Mouse (Mus musculus) gastrocnemius, postnatal 25 days (tissue): ENCODE measurements at regions not wholly inside any gene's neighbourhood (a gene's known extent, or its start where the extent isn't known, plus 50 kb on each side); places are given as distances from the start of the nearest gene placed in this dataset.
"Not testable (repeated sequence)": the region's sequence is repeated elsewhere in the genome, so short reads cannot be mapped to it uniquely, and the experiment has no call there.

ENCODE experiments used
- DNase-seq: peaks from one replicate; pipeline ENCODE4 v3.0.0; 2022

DNA sequence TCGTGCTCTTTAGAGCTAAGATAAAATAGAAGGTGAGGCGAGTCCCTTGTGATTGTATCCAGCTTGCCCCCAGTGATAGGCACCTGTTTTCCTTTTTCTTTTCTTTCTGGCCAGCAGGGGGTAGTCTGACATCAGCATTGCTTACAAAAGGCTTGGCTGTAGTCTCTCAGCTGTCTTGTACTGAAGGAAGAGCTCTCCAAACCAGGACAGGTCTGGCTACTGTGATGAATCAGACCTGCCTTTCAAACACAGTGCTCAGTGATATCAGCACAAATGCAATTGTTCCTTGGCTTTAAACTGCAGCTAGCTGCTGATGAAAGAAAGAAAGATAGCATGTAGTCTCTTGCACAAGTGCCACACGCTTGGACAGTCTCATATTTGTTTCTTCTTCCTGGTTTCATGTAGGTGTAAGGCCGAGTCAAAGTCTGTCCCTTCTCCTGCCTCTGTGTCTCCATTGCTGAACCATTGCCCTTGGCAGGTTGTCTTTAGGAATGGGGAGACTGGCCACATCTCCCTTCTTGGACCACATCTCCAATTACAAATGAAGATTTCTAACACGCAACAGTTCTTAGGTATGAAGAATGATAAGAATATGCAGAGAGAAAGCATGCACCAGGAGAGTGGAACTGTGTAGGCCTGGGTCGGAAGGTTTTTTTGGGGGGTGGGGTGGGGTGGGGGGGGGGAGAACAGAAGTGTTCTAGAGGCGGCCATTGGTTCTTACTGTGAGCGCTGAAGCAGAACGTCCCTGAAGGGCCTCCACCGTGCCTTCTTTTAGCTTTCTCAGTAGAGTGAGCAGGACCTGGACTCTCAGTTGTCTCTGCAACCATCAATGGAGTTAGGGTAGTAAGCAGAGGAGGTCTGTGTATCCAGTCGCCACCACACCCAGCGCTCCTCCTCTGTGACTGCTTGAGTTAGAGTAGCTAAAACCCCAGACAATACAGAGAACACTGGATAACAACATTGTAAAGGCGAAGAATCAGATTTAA, 200.9 kb downstream of the Faxc start:
- DNase-seq, result no peak

DNA sequence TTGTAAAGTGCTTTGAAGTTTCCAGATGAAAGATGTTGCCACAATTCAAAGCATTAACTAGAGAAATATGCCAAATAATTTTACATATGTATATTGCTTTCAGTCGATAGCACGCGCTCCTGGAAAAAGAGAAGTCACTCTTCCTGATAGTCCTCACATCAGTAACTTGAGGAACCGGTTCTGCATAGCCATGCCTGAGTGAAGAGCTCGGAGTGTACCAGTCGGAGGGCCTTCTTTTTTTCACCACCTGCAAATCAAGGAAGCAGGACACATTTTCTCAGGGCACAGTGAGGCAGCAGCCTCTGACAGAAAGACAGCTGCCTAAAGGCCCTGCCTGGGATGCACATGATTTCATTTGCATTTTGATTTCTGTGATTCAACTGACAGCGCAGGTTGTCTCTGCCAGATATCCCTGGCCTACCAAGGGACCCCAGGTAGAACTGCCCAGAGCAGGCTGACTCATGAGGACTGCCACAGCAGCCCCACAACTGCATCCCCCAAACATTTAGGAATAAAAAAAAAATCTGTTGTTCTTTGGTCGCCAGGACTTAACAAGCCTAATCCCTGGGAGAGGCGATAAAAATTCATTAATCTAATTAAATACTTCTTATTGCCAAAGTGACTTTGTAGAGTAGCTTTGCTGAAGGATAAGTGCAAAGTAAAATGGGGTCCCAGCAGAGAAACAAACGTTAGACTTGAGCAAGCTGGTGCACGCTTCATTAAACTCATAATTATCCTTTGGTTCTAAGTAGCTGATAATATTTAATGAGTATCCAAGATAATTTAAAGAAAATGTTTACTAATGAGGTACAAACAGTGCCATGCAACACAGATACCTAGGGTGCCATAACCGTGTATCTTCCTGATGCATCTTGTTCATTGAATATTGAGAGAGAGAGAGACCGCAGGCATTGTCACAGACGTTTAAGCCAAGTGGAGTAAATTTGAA, 202.7 kb downstream of the Faxc start:
- DNase-seq, result no peak

DNA sequence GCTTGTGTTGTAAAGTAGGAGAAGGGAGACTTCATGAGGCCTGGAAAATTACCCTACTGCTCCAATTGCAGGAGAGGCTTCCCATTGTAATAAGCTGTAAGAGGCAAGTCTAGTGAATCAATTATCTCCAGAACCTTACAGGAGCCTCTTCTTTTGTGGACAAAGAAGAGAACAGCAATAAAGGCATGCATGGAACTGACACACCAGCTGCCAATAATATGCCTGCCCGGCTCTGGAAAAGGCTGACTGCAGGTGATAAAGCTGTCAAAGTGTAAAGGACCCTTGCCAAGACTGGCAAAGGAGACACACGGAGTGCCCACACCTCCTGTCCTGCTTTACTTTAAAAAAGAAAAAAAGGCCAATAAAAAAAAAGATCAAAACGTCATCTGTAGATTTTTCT, 209.0 kb downstream of the Faxc start:
- no peak for DNase-seq

DNA sequence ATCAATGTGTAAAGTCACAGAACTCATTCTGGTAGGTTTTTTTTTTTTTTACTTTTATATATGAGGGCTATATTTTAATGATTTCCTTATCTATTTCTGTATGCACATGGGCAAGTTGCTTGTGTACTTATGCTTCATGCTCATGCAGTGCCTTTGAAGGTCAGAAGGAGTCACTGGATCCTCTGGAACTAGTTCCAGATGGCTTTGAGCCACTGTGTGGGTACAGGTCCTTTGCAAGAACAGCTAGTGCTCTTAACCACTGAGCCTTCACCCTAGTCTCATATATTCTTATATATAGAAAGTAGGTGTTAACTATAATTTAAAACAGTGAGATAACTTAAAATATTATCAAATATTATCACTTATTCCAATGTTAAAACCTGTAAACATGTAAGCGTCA, 212.4 kb downstream of the Faxc start:
- peak; percentile 22 for DNase-seq

DNA sequence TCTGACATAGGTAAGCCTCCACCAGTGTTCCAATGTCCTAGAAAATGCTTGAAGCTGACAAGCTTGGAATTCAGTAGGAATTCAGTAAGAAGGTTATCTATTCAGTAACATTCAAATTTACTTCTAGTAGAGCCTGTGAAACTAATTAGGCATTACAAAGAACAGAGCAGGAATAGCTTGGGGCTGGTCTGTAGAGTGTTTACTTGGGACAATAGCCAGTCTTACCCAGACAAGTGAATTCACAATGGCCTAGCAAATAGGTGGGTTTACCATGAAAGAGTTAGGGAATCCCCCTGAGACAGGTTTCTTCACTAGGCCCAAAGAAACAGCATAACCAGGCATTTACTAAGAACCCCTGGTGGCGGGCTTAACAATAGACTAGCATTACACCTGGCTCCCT, 212.5 kb upstream of the Fbxl4 start:
- DNase-seq, result not testable (repeated sequence)

DNA sequence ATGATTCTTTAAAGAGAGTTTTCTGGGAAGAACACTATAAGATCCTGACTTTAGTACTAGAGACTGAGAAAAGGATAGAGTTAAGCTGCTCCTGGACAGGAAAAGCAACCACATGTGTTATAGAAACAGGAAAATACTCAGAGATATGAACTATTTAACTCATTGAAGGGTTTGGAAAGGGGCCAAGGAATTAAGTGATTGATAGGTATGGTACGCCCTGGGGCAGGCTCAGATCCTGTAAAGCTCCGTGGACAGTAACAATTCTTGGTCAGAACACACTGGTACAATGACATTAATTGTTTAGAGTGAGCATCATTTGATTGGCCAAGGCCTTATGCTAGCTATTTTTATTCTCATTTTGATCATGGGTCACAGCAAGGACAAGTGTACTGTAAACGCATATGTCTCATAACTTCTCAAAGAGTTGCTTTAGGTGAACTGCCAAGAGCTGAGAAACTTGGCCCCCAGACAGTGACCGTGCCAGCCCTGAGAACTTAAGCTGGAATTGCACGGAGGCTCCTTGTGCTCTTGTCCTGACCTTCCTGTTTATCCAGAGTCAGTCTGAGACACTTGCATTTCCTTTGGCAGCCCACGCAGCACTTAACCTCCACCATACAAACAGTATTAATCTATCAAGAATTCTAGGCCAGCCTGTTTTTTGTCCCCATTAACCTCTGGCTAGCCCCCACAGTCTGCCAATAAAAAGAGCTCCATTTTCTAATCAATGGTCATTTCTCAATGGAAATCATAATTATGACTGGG, 210.5 kb upstream of the Fbxl4 start:
- no peak for DNase-seq

DNA sequence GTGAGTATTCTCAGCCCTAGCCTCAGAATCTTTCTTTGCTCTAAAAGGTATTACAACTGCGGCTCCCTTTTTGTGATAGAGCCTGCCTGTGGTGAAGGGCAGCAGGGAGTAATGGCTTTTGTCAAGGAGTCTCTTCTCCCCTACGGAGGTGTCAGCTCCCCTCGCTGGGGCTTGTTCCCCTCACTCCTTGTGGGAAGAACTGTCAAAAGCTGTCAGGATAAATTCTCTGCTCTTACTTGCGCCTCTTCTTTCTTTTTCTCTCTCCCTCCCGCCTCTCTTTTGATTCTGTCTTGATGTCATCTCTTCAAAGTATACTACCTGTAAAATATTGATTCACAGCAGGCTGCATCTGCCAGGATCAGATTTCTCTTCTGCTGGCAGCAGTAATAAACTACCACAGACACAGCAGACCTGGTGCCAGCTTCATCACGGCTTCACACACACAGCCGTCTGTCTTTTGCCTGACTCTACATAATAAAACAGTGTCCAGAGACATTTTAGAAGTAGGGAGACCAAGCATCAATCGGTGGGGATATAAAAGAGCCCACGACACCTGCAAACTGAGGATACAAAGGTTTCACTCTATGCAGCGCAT, 205.3 kb upstream of the Fbxl4 start:
- DNase-seq, result no peak

DNA sequence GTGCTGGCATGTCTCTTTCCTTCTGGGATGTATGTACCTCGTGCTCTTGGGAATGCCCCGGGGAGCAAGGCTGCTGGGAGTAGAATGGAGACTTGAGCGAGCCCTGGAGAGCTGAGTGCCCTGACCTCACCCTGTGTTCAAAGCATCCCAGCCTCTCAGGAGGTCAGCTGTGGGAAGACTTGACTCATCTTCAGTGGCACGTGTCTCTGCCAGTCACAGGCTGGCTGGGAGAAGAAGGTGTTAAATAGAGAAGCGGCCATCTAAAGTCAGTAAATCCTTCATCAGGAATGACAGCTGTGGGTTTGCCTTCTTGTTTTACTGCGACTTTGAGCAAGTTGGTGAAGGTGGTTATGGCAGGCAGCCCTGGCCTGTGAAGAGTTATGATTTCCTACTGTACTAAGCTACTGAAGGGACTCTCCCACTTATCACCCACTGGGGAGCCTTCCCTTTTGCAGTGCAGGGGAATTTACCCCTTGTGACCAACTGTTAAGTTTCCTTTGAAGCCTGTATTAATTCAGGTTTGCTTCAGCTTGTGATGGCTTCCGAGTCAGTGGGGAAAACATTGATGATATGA, 204.3 kb upstream of the Fbxl4 start:
- DNase-seq, result no peak

DNA sequence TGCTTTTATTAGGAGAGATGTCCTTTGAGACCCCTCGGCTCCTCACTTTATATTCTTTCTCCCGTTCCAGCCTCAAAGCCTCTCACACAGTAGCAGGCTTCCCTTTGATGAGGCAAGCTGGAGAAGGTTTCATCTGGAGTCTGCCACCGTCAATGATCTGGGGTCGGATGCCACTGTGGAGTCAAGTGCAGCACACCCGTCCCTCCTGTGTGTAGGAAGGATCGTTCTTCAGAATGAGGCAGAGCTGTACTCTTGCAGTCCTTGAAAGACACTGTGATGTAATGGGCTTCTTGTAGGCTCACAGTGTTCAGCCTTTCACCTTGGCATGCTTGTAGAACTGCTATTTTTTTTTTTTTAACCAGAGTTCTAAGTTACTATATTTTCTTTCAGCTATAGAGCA, 203.7 kb upstream of the Fbxl4 start:
- DNase-seq, result no peak

DNA sequence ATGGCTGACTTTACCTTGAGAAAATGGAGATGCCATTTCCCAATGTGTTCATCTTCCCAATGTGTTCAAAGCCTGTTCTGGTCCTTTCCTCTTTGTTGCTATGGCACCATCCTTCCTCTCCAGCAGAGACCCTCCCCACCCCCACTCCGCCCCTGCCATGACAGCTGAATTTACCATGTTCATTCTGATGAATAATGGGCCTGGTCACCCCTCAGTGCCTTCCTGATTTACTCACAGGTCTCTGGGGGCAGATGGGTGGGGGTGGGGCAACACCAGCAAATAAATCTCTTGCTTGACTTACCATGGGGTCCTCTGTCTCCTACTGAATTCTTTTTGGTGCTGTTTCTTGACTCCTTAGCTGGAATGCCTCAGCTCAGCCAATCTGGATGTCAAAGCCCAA, 170.9 kb upstream of the Fbxl4 start:
- DNase-seq, result no peak

DNA sequence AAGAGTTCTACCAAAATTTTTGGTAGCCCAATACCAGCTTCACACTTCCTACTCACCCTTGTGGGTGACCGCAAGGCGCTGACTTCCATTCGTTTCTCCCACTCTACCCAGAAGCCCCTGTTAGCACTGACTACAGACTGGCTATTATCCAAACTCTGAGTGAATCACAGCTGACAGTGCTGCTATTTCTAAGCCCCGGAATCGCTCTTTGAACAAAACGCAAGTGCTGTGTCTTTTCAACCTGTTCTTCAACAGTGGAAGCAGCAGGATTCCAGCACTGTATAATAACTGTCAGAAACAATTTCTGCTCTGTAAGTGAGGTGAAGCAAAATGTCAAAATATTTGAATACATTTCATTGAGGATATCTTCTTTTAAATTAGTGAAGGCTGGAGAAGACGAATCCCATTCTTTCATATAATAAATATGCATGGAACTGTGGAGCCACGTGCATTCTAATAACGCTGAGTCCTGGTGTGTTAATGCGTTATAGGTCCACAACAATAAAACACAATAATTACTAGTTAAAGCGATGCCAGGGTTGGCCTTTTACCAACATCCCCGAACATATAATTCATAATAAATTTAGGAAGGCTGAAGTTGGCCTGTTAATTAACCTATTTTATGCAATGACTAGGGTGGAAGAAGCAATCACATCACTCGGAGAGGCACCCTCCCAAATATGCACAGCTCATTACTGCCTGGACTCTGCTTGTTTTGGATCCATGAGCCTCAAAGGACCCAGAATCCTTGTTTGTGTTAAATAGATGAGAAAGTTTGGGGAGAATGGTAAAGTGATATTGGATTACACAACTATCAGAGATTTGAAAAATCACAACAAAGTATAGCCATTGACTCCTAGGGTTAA, 169.0 kb upstream of the Fbxl4 start:
- DNase-seq, result no peak

DNA sequence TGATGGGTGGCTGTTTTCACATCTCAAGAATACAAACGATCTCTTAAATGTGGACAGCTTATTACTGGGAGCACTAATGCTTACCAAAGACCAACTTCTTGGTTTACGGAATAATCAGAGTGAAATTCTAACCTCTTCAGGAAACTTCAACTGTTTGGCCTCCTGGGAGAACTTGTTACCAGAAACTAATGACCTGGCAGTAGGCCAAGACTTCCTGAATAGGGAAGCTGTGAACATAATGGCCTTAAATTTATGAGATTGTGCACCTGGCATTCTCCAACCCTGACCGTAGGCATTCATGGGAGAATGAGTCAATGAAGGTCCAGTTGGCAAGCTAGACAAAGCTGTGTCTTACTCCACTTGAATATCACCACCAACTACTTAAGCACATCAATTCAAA, 160.8 kb upstream of the Fbxl4 start:
- no peak for DNase-seq

DNA sequence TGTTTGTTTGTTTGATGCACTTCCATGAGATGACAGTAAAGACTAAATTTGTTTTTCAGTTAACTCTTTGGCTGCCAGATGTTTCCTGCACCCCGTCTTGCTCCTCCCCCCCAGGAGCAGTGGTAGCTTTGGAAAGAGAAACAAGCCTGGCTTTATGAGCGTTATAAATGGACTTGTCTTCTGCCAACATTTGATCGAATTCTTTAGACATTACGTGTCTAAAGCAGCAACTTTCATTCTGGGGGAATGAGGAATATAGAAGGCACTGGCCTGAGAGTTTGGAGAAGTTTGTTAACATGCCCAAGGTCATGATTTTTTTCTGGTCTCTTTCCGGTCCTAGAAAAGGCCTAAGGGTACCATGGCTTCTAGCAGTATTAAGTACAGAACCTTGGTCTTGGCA, 148.8 kb upstream of the Fbxl4 start:
- DNase-seq, result no peak

DNA sequence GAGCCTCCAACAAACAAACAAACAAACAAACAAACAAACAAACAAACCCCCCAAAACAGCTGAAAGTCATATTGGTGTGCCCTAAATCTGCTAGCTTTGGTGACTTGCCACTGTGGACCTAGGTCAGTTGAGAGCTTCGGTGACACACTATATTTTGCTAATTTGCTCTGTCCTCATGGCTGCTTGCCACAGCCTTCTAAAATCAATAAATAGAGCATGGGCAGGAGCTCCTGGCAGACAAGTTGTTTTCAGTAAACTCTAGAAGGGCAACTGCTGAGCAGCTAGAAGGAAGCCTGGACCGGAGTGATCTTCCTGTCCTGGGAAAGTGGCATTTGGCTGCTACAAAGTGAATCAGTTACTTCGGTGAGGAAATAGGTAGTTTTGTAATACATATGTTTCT, 119.7 kb upstream of the Fbxl4 start:
- peak; percentile 13 for DNase-seq

DNA sequence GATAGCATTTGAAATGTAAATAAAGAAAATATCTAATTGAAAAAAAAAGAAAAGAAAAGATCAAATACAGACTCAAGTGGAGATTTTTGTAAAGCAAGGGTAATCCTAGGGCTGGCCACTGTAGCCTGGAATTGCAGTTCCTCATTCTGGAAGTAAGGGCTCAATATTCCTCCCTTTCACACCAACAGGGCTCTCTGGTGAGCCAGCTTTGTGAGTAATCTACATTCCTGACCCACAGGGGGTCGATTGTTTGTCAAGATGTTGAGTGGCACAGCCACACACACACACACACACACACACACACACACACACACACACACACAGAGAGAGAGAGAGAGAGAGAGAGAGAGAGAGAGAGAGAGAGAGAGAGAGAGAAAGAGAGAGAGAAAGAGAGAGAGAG, 107.1 kb upstream of the Fbxl4 start:
- not testable (repeated sequence) for DNase-seq

DNA sequence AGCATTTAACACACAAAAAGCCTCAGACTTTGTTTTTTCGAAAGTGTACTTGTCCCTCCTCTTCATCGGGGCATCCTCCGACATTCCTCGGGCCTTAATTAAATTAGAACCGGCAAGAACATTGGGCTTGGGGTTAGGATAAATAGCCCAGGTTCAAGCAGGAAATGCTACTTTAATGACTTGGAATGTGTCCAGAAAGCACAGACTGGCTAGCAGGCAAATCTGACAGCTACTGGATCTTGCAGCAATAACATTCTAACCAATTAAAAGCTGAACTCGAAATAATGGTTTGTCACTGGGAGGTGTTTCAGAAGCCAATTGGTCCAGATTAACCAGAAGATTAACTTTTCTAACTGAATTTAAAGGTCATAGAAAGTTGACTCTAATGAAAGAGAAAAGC, 93.4 kb upstream of the Fbxl4 start:
- no peak for DNase-seq

DNA sequence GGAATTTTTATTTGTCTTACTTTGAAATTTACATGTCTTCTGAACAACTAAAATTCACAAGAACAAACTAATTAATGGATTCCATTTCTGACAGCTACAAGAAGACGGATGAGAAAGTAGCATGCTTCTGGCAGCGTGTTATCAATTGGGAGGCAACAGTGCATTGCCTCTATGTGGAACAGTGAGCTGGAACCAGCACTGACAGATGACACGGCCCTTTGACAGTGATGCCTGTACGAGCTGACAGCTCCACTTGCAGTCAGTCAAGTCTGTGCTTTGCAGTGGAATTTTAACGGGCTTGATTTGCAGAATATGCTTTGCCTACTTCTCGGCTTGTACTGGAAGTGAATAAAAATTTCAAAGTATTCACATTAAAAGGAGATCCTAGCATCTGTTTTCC, 88.3 kb upstream of the Fbxl4 start:
- DNase-seq, result no peak

DNA sequence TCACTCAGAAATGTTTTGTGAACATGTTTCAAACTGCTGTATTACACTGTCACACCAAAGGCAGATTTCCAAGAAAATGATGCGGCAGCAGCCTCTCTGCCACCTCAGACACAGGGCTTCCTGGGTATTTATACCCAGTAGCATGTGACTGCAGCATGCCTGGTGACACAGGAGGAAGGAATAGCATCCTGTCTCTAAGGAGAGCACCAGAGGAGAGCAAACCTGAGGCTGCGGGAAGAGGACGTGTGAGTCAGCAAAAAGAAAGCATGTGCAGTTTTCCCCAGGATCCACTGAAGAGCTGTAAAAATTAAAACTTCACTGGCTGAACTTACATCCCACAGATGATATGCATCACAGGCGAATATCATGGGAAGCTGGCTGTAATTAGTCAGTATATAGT, 83.2 kb upstream of the Fbxl4 start:
- DNase-seq, result no peak

DNA sequence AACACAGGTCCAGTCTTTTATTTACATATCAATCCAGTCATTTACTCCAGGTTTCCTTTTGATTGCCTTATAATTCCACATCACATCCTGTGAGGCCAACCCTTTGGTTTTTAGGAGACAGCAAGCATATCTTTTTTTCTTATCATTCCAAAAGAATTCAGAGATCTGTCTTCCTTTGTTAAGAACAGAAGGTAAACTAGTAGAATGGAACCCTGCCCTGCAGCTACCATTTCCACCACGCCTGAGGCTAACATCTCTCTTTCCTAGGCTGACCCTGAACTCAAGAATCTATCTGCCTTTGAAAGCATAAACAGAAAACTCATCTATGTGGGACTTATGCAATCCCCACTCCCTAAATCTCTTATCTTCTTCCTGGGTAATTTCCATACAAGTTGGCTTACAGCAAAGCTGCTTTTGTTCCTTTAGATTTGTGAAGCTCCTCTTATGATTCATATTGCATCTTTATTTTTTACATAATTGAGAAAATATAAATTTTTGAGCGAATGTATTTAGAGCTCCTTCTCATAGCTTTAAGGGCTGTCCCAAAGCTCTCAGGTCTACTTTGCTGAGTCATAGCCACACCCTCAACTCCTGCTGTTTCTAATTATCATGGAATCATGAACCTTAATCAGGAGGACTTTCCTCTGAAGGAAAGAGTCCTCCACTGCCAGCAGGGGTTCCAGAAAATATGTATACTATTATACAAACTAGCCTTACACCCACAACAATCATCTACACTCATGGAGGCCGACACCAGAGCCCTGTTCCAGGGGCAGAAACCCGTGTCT, 74.6 kb upstream of the Fbxl4 start:
- no peak for DNase-seq

DNA sequence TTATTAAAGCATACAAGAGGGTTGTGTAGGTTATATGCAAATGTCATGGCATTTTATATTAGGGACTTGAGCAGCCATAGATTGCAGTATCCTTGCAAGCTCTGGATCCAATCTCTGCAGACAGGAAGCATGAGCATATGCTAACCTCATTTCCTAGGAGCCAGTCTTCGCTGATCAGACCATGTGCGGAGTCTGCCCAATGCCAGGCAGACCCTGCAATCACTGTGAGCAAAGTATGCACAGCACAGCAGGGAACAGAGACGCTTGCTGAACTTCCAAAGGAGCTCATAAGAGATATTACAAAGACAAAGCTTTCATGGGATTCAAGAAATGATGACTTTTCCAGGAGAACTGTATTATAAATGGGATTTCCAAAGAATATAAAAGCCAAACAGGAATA, 65.2 kb upstream of the Fbxl4 start:
- no peak for DNase-seq
